12 mouse cellular contexts compared by ENCODE assay signal in genomic region chr2:71865022-71865421, GRCm38 (mm10). TPM values are rescaled to one million over a fixed set of nuclear protein-coding genes. Genes with fewer than 3 reads are reported as not detected.
DNase-seq lines count a peak whose midpoint lies in the region; ATAC-seq and TF ChIP-seq lines count a peak whose summit lies in the region.
"Had no signal": no experiment of that assay in that cellular context is flagged by ENCODE, and none has a peak within 500 bp of the region (broad histone marks: within the 10 kb centered on the region; RNA-seq: fewer than 3 reads in every experiment).

No protein-coding gene starts in this region.

- no peak overlapping the region for H3K4me3 ChIP-seq in lung, postnatal 0 days (ENCODE audit: low read depth, low read length)
- H3K4me3 ChIP-seq: limb, embryonic 12.5 days; midbrain, embryonic 15.5 days had no signal

- no peaks in the 10 kb centered on the region for H3K4me1 ChIP-seq in lung, postnatal 0 days (ENCODE audit: insufficient read depth, low read depth, low read length)
- H3K4me1 ChIP-seq: midbrain, embryonic 15.5 days had no signal

- no peaks in the 10 kb centered on the region for H3K27me3 ChIP-seq in lung, postnatal 0 days (replicated peaks; ENCODE audit: insufficient read depth, low read length)
- H3K27me3 ChIP-seq: limb, embryonic 12.5 days; midbrain, embryonic 15.5 days had no signal

- H3K27ac ChIP-seq in lung, postnatal 0 days (ENCODE audit: low read length), result no peak overlapping the region
- H3K27ac ChIP-seq: kidney, postnatal 0 days; limb, embryonic 12.5 days; midbrain, embryonic 15.5 days had no signal

- H3K9me3 ChIP-seq in lung, postnatal 0 days (ENCODE audit: low read length), result no peaks in the 10 kb centered on the region
- H3K9me3 ChIP-seq: limb, embryonic 12.5 days; midbrain, embryonic 15.5 days had no signal

- ATAC-seq in lung, postnatal 0 days, result no peak
- ATAC-seq: midbrain, embryonic 15.5 days had no signal

- TF ChIP-seq EP300 in lung, postnatal 0 days (IDR thresholded peaks at IDR 0.05), result no peak

- no peak for TF ChIP-seq CTCF in lung, postnatal 0 days (IDR thresholded peaks at IDR 0.05)

- WGBS in lung, postnatal 0 days, result 30% methylated on average over 3 of the region's 3 CpGs

- H3K4me2 ChIP-seq in lung, postnatal 0 days (replicated peaks; ENCODE audit: low read depth, low read length), result no peak overlapping the region
- H3K4me2 ChIP-seq: limb, embryonic 12.5 days; midbrain, embryonic 15.5 days had no signal

- no peaks in the 10 kb centered on the region for H3K36me3 ChIP-seq in lung, postnatal 0 days (ENCODE audit: insufficient read depth, low read length)
- H3K36me3 ChIP-seq: limb, embryonic 12.5 days; midbrain, embryonic 15.5 days had no signal

- no peak overlapping the region for H3K9ac ChIP-seq in lung, postnatal 0 days (replicated peaks; ENCODE audit: low read depth)
- H3K9ac ChIP-seq: limb, embryonic 12.5 days; midbrain, embryonic 15.5 days had no signal

- peak; percentile 16 for DNase-seq in adrenal gland, adult 2 months
- DNase-seq in adrenal gland, postnatal 4 days (ENCODE audit: low spot score in 2 of 2), result no peak
- peak; percentile 34 for DNase-seq in brain, embryonic 18.5 days (ENCODE audit: low read depth, low spot score)
- peak; percentile 89 for DNase-seq in layer of hippocampus, adult 9-11 months
- peak; percentile 78 to 79 for DNase-seq in right cerebral cortex, adult 2 months (ENCODE audit: low spot score in 2 of 2)
- DNase-seq in lung, postnatal 0 days (ENCODE audit: low spot score), result no peak
- no peak for DNase-seq in B cell, adult 2 months
- no peak for DNase-seq in cerebellum, postnatal 10 days
- DNase-seq: cerebellum, adult 9-10 months had no signal

RNA-seq across cellular contexts. Expression of gene Pdk1, which starts 8.0 kb away (rescaled TPM):
- total RNA-seq in adrenal gland, adult 2 months (2021), result 10 to 100 TPM; 27.1 to 49.2 TPM
- 51.6 and 89.4 TPM in 2 replicates for polyA plus RNA-seq in adrenal gland, adult 2 months (2012; rRNA removed)
- total RNA-seq in adrenal gland, postnatal 4 days (2021), result 10 to 100 TPM; 47.4 to 60.1 TPM
- polyA plus RNA-seq in lung, postnatal 0 days (2015; fragmentation: Nextera tagmentation; extraction: Ambion mirVana), result 21.1 and 21.8 TPM in 2 replicates

Comparison
In these comparisons a context has a peak if more than half of its experiments do, and no peak if none do; other contexts are left out.
1. DNase-seq: peak in adrenal gland, adult 2 months (single experiment), brain, embryonic 18.5 days (single experiment), layer of hippocampus, adult 9-11 months (single experiment) and right cerebral cortex, adult 2 months (2 of 2); none in adrenal gland, postnatal 4 days (0 of 2), lung, postnatal 0 days (single experiment), B cell, adult 2 months (0 of 2) and cerebellum, postnatal 10 days (0 of 2).